Mouse (Mus musculus): Measurements from ENCODE around the gene Ptpn7. TPM values are rescaled to one million over a fixed set of nuclear protein-coding genes. Genes with fewer than 3 reads are reported as not detected.

Ptpn7 gene
- polyA plus RNA-seq, 1 experiment from 2014 or later: 0.24 TPM

- under 1% methylated on average over 64 of the region's 78 CpGs for WGBS
- peaks cover 33% of the 10 kb centered on the region for H3K4me1 ChIP-seq (ENCODE audit: control insufficient read depth, insufficient read depth, low read depth, low read length)
- H3K9ac ChIP-seq (ENCODE audit: low read depth, low read length): peak within 1 kb of the TSS; percentile 99
- H3K27ac ChIP-seq (ENCODE audit: low read depth, low read length): peak within 1 kb of the TSS; percentile 98
- H3K27me3 ChIP-seq (replicated peaks; ENCODE audit: control insufficient read depth, insufficient read depth, low read length): no peaks in the 10 kb centered on the region
- H3K4me2 ChIP-seq (ENCODE audit: low read length): peak within 1 kb of the TSS; percentile 84
- H3K9me3 ChIP-seq (ENCODE audit: control insufficient read depth, low read length): no peaks in the 10 kb centered on the region
- H3K36me3 ChIP-seq (ENCODE audit: control insufficient read depth, insufficient read depth, low read length): no peaks in the 10 kb centered on the region
- peak; percentile 85 for ATAC-seq
- H3K4me3 ChIP-seq (ENCODE audit: low read length): peak within 1 kb of the TSS; percentile 98
Measured at GRCm38 (mm10) chr1:135146077-135146945, 13.8 kb downstream of the Ptpn7 start, which contains the start of gene Arl8a. TSS of gene Arl8a (plus strand) at chr1:135146824.

GRCm38 (mm10) chr1:135146946-135147701 is 14.6 kb downstream of the Ptpn7 start:
- peak overlapping the region; percentile 99 for H3K9ac ChIP-seq (ENCODE audit: low read depth, low read length)
- H3K36me3 ChIP-seq (ENCODE audit: control insufficient read depth, insufficient read depth, low read length): 0 out of 2 replicates have a peak, but pooled peaks cover 2% of the 10 kb centered on the region
- peak overlapping the region; percentile 98 for H3K27ac ChIP-seq (ENCODE audit: low read depth, low read length)
- no peaks in the 10 kb centered on the region for H3K27me3 ChIP-seq (replicated peaks; ENCODE audit: control insufficient read depth, insufficient read depth, low read length)
- no peaks in the 10 kb centered on the region for H3K9me3 ChIP-seq (ENCODE audit: control insufficient read depth, low read length)
- ATAC-seq: peak; percentile 72
- H3K4me2 ChIP-seq (ENCODE audit: low read length): peak overlapping the region; percentile 84
- under 1% methylated on average over 55 of the region's 69 CpGs for WGBS
- H3K4me3 ChIP-seq (ENCODE audit: low read length): peak overlapping the region; percentile 98
- H3K4me1 ChIP-seq (ENCODE audit: control insufficient read depth, insufficient read depth, low read depth, low read length): peaks cover 33% of the 10 kb centered on the region

GRCm38 (mm10) chr1:135147702-135148058 is 15.2 kb downstream of the Ptpn7 start:
- peak overlapping the region; percentile 99 for H3K9ac ChIP-seq (ENCODE audit: low read depth, low read length)
- H3K4me2 ChIP-seq (ENCODE audit: low read length): peak overlapping the region; percentile 84
- no peaks in the 10 kb centered on the region for H3K27me3 ChIP-seq (replicated peaks; ENCODE audit: control insufficient read depth, insufficient read depth, low read length)
- H3K4me3 ChIP-seq (ENCODE audit: low read length): peak overlapping the region; percentile 98
- H3K27ac ChIP-seq (ENCODE audit: low read depth, low read length): peak overlapping the region; percentile 98
- ATAC-seq: no peak
- under 1% methylated on average over 7 of the region's 7 CpGs for whole genome bisulfite sequencing
- no peaks in the 10 kb centered on the region for H3K9me3 ChIP-seq (ENCODE audit: control insufficient read depth, low read length)
- H3K36me3 ChIP-seq (ENCODE audit: control insufficient read depth, insufficient read depth, low read length): 0 out of 2 replicates have a peak, but pooled peaks cover 2% of the 10 kb centered on the region
- peaks cover 33% of the 10 kb centered on the region for H3K4me1 ChIP-seq (ENCODE audit: control insufficient read depth, insufficient read depth, low read depth, low read length)

- no peaks in the 10 kb centered on the region for H3K27me3 ChIP-seq (replicated peaks; ENCODE audit: control insufficient read depth, insufficient read depth, low read length)
- H3K36me3 ChIP-seq (ENCODE audit: control insufficient read depth, insufficient read depth, low read length): 0 out of 2 replicates have a peak, but pooled peaks cover 2% of the 10 kb centered on the region
- H3K9me3 ChIP-seq (ENCODE audit: control insufficient read depth, low read length): no peaks in the 10 kb centered on the region
- H3K4me3 ChIP-seq (ENCODE audit: low read length): peak overlapping the region; percentile 98
- H3K9ac ChIP-seq (ENCODE audit: low read depth, low read length): peak overlapping the region; percentile 99
- H3K4me1 ChIP-seq (ENCODE audit: control insufficient read depth, insufficient read depth, low read depth, low read length): peaks cover 33% of the 10 kb centered on the region
- ATAC-seq: no peak
- peak overlapping the region; percentile 98 for H3K27ac ChIP-seq (ENCODE audit: low read depth, low read length)
- 38% methylated on average over 4 of the region's 4 CpGs for WGBS
- peak overlapping the region; percentile 84 for H3K4me2 ChIP-seq (ENCODE audit: low read length)
Measured at GRCm38 (mm10) chr1:135148476-135148875, 16.0 kb downstream of the Ptpn7 start.

GRCm38 (mm10) chr1:135148996-135149395 is 16.5 kb downstream of the Ptpn7 start:
- peaks cover 35% of the 10 kb centered on the region for H3K4me1 ChIP-seq (ENCODE audit: control insufficient read depth, insufficient read depth, low read depth, low read length)
- peak overlapping the region; percentile 98 for H3K27ac ChIP-seq (ENCODE audit: low read depth, low read length)
- peak; percentile 13 for ATAC-seq
- peak overlapping the region; percentile 98 for H3K4me3 ChIP-seq (ENCODE audit: low read length)
- H3K4me2 ChIP-seq (ENCODE audit: low read length): peak overlapping the region; percentile 84
- 0 out of 2 replicates have a peak, but pooled peaks cover 2% of the 10 kb centered on the region for H3K36me3 ChIP-seq (ENCODE audit: control insufficient read depth, insufficient read depth, low read length)
- peak overlapping the region; percentile 8; the same call in 1 of the 2 replicates for H3K9ac ChIP-seq (ENCODE audit: low read depth, low read length)
- 29% methylated on average over 5 of the region's 5 CpGs for WGBS
- no peaks in the 10 kb centered on the region for H3K27me3 ChIP-seq (replicated peaks; ENCODE audit: control insufficient read depth, insufficient read depth, low read length)
- H3K9me3 ChIP-seq (ENCODE audit: control insufficient read depth, low read length): no peaks in the 10 kb centered on the region

- peaks cover 32% of the 10 kb centered on the region for H3K4me1 ChIP-seq (ENCODE audit: control insufficient read depth, insufficient read depth, low read depth, low read length)
Measured at GRCm38 (mm10) chr1:135154011-135154410, 21.5 kb downstream of the Ptpn7 start.

GRCm38 (mm10) chr1:135154411-135154959 is 22.0 kb downstream of the Ptpn7 start:
- no peaks in the 10 kb centered on the region for H3K9me3 ChIP-seq (ENCODE audit: control insufficient read depth, low read length)
- H3K27me3 ChIP-seq (replicated peaks; ENCODE audit: control insufficient read depth, insufficient read depth, low read length): no peaks in the 10 kb centered on the region
- ATAC-seq: peak; percentile 37
- peak overlapping the region; percentile 46 for H3K4me2 ChIP-seq (ENCODE audit: low read length)
- 1% methylated on average over 14 of the region's 14 CpGs for WGBS
- peak overlapping the region; percentile 11; the same call in 1 of the 2 replicates for H3K4me3 ChIP-seq (ENCODE audit: low read length)
- peaks cover 29% of the 10 kb centered on the region for H3K4me1 ChIP-seq (ENCODE audit: control insufficient read depth, insufficient read depth, low read depth, low read length)
- peak overlapping the region; percentile 86 for H3K27ac ChIP-seq (ENCODE audit: low read depth, low read length)
- peaks cover 18% of the 10 kb centered on the region for H3K36me3 ChIP-seq (ENCODE audit: control insufficient read depth, insufficient read depth, low read length)
- H3K9ac ChIP-seq (ENCODE audit: low read depth, low read length): peak overlapping the region; percentile 63

More at GRCm38 (mm10) chr1:135154011-135154410, 21.5 kb downstream of the Ptpn7 start:
- H3K27ac ChIP-seq (ENCODE audit: low read depth, low read length): peak overlapping the region; percentile 86
- H3K9me3 ChIP-seq (ENCODE audit: control insufficient read depth, low read length): no peaks in the 10 kb centered on the region
- H3K4me3 ChIP-seq (ENCODE audit: low read length): no peak overlapping the region
- peaks cover 18% of the 10 kb centered on the region for H3K36me3 ChIP-seq (ENCODE audit: control insufficient read depth, insufficient read depth, low read length)
- H3K4me2 ChIP-seq (ENCODE audit: low read length): peak overlapping the region; percentile 46
- WGBS: 18% methylated on average over 13 of the region's 13 CpGs
- peak; percentile 11; the same call in 1 of the 2 replicates for ATAC-seq
- H3K27me3 ChIP-seq (replicated peaks; ENCODE audit: control insufficient read depth, insufficient read depth, low read length): no peaks in the 10 kb centered on the region
- H3K9ac ChIP-seq (ENCODE audit: low read depth, low read length): peak overlapping the region; percentile 63

GRCm38 (mm10) chr1:135156300-135156699 is 23.8 kb downstream of the Ptpn7 start:
- Histone ChIP-seq H3K9me3 (ENCODE audit: control insufficient read depth, low read length) (no peaks in the 10 kb centered on the region), H3K27ac (ENCODE audit: low read depth, low read length) (peak overlapping the region; percentile 40; the same call in 1 of the 2 replicates), H3K4me3 (ENCODE audit: low read length) (no peak overlapping the region), H3K4me1 (ENCODE audit: control insufficient read depth, insufficient read depth, low read depth, low read length) (peaks cover 14% of the 10 kb centered on the region), H3K9ac (ENCODE audit: low read depth, low read length) (no peak overlapping the region), H3K36me3 (ENCODE audit: control insufficient read depth, insufficient read depth, low read length) (peaks cover 18% of the 10 kb centered on the region), H3K27me3 (replicated peaks; ENCODE audit: control insufficient read depth, insufficient read depth, low read length) (no peaks in the 10 kb centered on the region), H3K4me2 (ENCODE audit: low read length) (no peak overlapping the region)
- WGBS: 80% methylated on average over 6 of the region's 6 CpGs
- no peak for ATAC-seq
